Mouse (Mus musculus) limb, embryonic 10.5 days (tissue): ENCODE measurements around the gene Olfr561. TPM values are rescaled to one million over a fixed set of nuclear protein-coding genes. Genes with fewer than 3 reads are reported as not detected.

Source experiments
- DNase-seq: peaks from one replicate; pipeline ENCODE4 v3.0.0-alpha.2; 2017; ENCODE audit warnings: low spot score
- H3K27ac ChIP-seq: fragments of 300-500 bp; sonication (generic); 2 replicates; pipeline ENCODE4 v1.5.1; 2016; ENCODE audit warnings: mild to moderate bottlenecking
- H3K27me3 ChIP-seq: fragments of 300-500 bp; sonication (generic); 2 replicates; pipeline ENCODE4 v1.6.1; 2016; ENCODE audit warnings: low read depth, mild to moderate bottlenecking; ENCODE audit not compliant: poor library complexity, severe bottlenecking
- H3K36me3 ChIP-seq: fragments of 300-500 bp; sonication (generic); 2 replicates; pipeline ENCODE4 v1.6.1; 2016; ENCODE audit warnings: mild to moderate bottlenecking, moderate library complexity
- H3K4me1 ChIP-seq: fragments of 300-500 bp; sonication (generic); 2 replicates; pipeline ENCODE4 v1.6.1; 2016
- H3K4me3 ChIP-seq: fragments of 300-500 bp; sonication (generic); 2 replicates; pipeline ENCODE4 v1.5.1; 2016; ENCODE audit warnings: mild to moderate bottlenecking, moderate library complexity
- H3K9me3 ChIP-seq: fragments of 300-500 bp; sonication (generic); replicated peaks from 2 replicates; pipeline ENCODE4 v1.6.1; 2016; ENCODE audit warnings: mild to moderate bottlenecking
- WGBS: fragments of 180-500 bp; shearing (Covaris S2); methylation state at CpG from one replicate; pipeline ENCODE4 v1.1.7; 2016; 5-methylcytosine and 5-hydroxymethylcytosine counted together
- polyA plus RNA-seq: library from polyadenylated mRNA; unstranded; fragments of >200 nt; fragmentation: Nextera tagmentation; extraction: Ambion mirVana; gene quantifications from 2 replicates; pipeline ENCODE4 v1.2.1, GENCODE M21; 2016

Olfr561 gene
- not detected in 2 replicates for polyA plus RNA-seq

- H3K9me3 ChIP-seq = no peaks in the 10 kb centered on the region
- no peak within 1 kb of the TSS for H3K27ac ChIP-seq
- no peaks in the 10 kb centered on the region for H3K36me3 ChIP-seq
- WGBS = 93% methylated on average over 2 of the region's 2 CpGs
- no peaks in the 10 kb centered on the region for H3K27me3 ChIP-seq
- H3K4me1 ChIP-seq = no peaks in the 10 kb centered on the region
- no peak within 1 kb of the TSS for H3K4me3 ChIP-seq
- no peak for DNase-seq
Measured at GRCm38 (mm10) chr7:102770921-102771320, at the start of gene Olfr561. Gene Olfr561, plus strand, starts transcription at chr7:102771221.

- Histone ChIP-seq H3K27ac (no peak within 1 kb of the TSS), H3K4me3 (no peak within 1 kb of the TSS), H3K36me3 (no peaks in the 10 kb centered on the region), H3K27me3 (no peaks in the 10 kb centered on the region), H3K9me3 (no peaks in the 10 kb centered on the region), H3K4me1 (no peaks in the 10 kb centered on the region)
- no peak for DNase-seq
Measured at GRCm38 (mm10) chr7:102727391-102727790, 43.6 kb upstream of the Olfr561 start, which contains the start of gene Olfr559. Gene Olfr559, minus strand, starts transcription at chr7:102727491.

DNA sequence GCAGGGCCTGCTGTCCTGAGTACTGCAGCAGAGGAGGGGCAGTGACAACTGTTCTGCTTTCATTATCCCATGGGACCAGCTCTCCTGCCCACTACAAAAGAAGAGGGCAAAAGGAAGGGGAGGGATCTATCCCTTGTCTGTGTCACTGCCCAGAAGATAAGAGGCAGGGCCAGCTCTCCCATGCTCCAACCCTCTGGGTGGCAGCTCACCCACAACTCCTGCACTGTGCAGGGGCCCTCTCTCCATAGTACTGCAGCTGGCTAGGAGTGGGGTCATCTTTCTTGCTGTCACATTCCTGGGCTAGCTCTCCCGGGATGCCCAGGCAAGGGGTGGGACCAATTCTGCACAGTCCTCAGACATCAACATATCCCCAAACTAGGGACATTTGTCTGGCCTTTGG, 37.2 kb upstream of the Olfr561 start:
- 31% methylated on average over 1 of the region's 1 CpGs for WGBS
- DNase-seq = no peak
- H3K4me3 ChIP-seq = no peak overlapping the region

DNA sequence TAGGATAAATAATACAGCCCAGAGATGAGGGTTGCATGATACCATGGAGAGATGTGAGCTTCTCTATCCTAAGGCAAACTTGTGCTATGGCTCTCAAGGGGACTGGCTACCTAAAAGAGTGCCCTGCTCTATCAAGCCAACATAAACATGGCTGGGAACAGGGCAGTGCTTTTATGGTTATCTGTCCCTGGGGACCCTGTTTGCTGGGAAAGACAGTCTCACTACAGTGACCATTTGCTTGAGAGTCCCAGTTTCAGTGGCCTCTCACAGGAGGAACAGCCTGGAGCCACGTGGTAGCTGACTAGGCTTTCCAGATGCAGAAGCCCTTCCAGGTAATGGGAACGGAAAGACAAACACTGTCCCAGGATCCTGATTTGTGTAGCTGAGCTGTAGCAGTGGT, 33.3 kb upstream of the Olfr561 start:
- Histone ChIP-seq H3K27me3 (no peaks in the 10 kb centered on the region), H3K27ac (no peak overlapping the region), H3K9me3 (no peaks in the 10 kb centered on the region), H3K4me1 (no peaks in the 10 kb centered on the region), H3K4me3 (no peak overlapping the region), H3K36me3 (no peaks in the 10 kb centered on the region)
- 68% methylated on average over 2 of the region's 2 CpGs for WGBS
- no peak for DNase-seq

More for the DNA sequence above, 37.2 kb upstream of the Olfr561 start:
- Histone ChIP-seq H3K27ac (no peak overlapping the region), H3K4me1 (no peaks in the 10 kb centered on the region), H3K36me3 (no peaks in the 10 kb centered on the region), H3K9me3 (no peaks in the 10 kb centered on the region), H3K27me3 (no peaks in the 10 kb centered on the region)

GRCm38 (mm10) chr7:102752086-102752485, 18.9 kb upstream of the Olfr561 start:
- no peaks in the 10 kb centered on the region for H3K27me3 ChIP-seq
- H3K4me3 ChIP-seq = no peak overlapping the region
- no peak for DNase-seq
- H3K9me3 ChIP-seq = no peaks in the 10 kb centered on the region
- H3K27ac ChIP-seq = no peak overlapping the region
- H3K36me3 ChIP-seq = no peaks in the 10 kb centered on the region
- no peaks in the 10 kb centered on the region for H3K4me1 ChIP-seq
- 23% methylated on average over 1 of the region's 1 CpGs for WGBS

DNA sequence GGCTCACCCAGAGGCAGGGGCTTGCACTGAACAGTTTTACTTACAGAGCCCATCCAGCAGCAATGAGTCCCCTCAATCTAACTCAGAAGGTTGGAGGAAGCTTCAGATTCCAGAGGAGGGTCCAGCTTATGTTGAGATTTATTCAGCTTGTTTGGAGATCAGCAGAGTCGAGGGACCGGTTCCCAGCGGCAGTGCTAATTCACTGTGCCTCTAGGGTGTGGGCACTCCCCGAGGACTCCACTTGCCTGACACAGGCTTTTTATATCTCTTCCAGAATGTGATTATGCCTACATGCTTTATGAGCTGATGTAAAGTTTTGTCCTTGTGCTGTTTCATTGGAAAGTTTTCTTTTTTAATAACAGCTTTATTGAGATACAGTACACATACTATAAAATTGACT, 11.8 kb upstream of the Olfr561 start, which contains the start of the genes Olfr560 and Olfr78:
Olfr560 (minus strand) TSS at position 101 of the 400 bp plus-strand sequence.
Olfr78 (minus strand) TSS at position 206 of the 400 bp plus-strand sequence.
- Histone ChIP-seq H3K9me3 (no peaks in the 10 kb centered on the region), H3K36me3 (no peaks in the 10 kb centered on the region), H3K27ac (no peak within 1 kb of the TSS), H3K4me1 (no peaks in the 10 kb centered on the region), H3K4me3 (no peak within 1 kb of the TSS), H3K27me3 (no peaks in the 10 kb centered on the region)
- no peak for DNase-seq
- WGBS = 78% methylated on average over 4 of the region's 4 CpGs

GRCm38 (mm10) chr7:102803180-102803579, 32.2 kb downstream of the Olfr561 start, which contains the start of gene Olfr564:
Gene Olfr564, plus strand, starts transcription at chr7:102803480.
- H3K27ac ChIP-seq = no peak within 1 kb of the TSS
- no peaks in the 10 kb centered on the region for H3K9me3 ChIP-seq
- no peaks in the 10 kb centered on the region for H3K27me3 ChIP-seq
- no peak for DNase-seq
- H3K4me3 ChIP-seq = no peak within 1 kb of the TSS
- H3K4me1 ChIP-seq = no peaks in the 10 kb centered on the region
- H3K36me3 ChIP-seq = no peaks in the 10 kb centered on the region

Other genes starting within 250 kb of the Olfr561 start
- not detected in 2 replicates for gene Olfr547, start 236.5 kb upstream of the Olfr561 start, polyA plus RNA-seq
- not detected in 2 replicates for gene Olfr548-ps1, start 230.3 kb upstream of the Olfr561 start, polyA plus RNA-seq
- gene Olfr549, start 221.4 kb upstream of the Olfr561 start, polyA plus RNA-seq = not detected in 2 replicates
- gene Trim21, start 205.7 kb upstream of the Olfr561 start, polyA plus RNA-seq = 0.39 and 0.48 TPM in 2 replicates
- not detected in 2 replicates for gene Olfr550, start 199.8 kb upstream of the Olfr561 start, polyA plus RNA-seq
- gene Olfr551, start 179.3 kb upstream of the Olfr561 start, polyA plus RNA-seq = not detected in 2 replicates
- gene Olfr552, start 173.5 kb upstream of the Olfr561 start, polyA plus RNA-seq = not detected in 2 replicates
- not detected in 2 replicates for gene Olfr553, start 153.0 kb upstream of the Olfr561 start, polyA plus RNA-seq
- not detected in 2 replicates for gene Olfr554, start 132.8 kb upstream of the Olfr561 start, polyA plus RNA-seq
- gene Olfr555, start 112.4 kb upstream of the Olfr561 start, polyA plus RNA-seq = not detected in 2 replicates
- gene Olfr556, start 106.3 kb upstream of the Olfr561 start, polyA plus RNA-seq = not detected in 2 replicates
- 7.8 and 13.0 TPM in 2 replicates for gene Trim68, start 83.9 kb upstream of the Olfr561 start, polyA plus RNA-seq
- not detected in 2 replicates for gene Olfr557, start 75.3 kb upstream of the Olfr561 start, polyA plus RNA-seq
- gene Olfr558, start 69.0 kb upstream of the Olfr561 start, polyA plus RNA-seq = not detected in 2 replicates
- not detected in 2 replicates for gene Olfr33, start 52.2 kb upstream of the Olfr561 start, polyA plus RNA-seq
- gene Olfr559, start 43.7 kb upstream of the Olfr561 start, polyA plus RNA-seq = not detected in 2 replicates
- not detected in 2 replicates for gene Olfr560, start 11.9 kb upstream of the Olfr561 start, polyA plus RNA-seq
- not detected in 2 replicates for gene Olfr78, start 11.8 kb upstream of the Olfr561 start, polyA plus RNA-seq
- not detected in 2 replicates for gene Olfr564, start 32.3 kb downstream of the Olfr561 start, polyA plus RNA-seq
- gene Olfr566, start 87.5 kb downstream of the Olfr561 start, polyA plus RNA-seq = not detected in 2 replicates
- gene Olfr568, start 105.9 kb downstream of the Olfr561 start, polyA plus RNA-seq = not detected in 2 replicates
- not detected in 2 replicates for gene Olfr569, start 119.7 kb downstream of the Olfr561 start, polyA plus RNA-seq
- not detected in 2 replicates for gene Olfr570, start 123.4 kb downstream of the Olfr561 start, polyA plus RNA-seq
- not detected in 2 replicates for gene Olfr571, start 146.3 kb downstream of the Olfr561 start, polyA plus RNA-seq
- not detected in 2 replicates for gene Olfr572, start 153.2 kb downstream of the Olfr561 start, polyA plus RNA-seq
- gene Olfr573-ps1, start 171.4 kb downstream of the Olfr561 start, polyA plus RNA-seq = not detected in 2 replicates
- not detected in 2 replicates for gene Olfr574, start 177.2 kb downstream of the Olfr561 start, polyA plus RNA-seq
- gene Olfr575, start 187.6 kb downstream of the Olfr561 start, polyA plus RNA-seq = not detected in 2 replicates
- not detected in 2 replicates for gene Olfr576, start 191.4 kb downstream of the Olfr561 start, polyA plus RNA-seq
- gene Olfr577, start 204.7 kb downstream of the Olfr561 start, polyA plus RNA-seq = not detected in 2 replicates
- gene Olfr578, start 218.1 kb downstream of the Olfr561 start, polyA plus RNA-seq = not detected in 2 replicates